Mouse (Mus musculus) E14TG2a.4 (cell line): ENCODE data around the gene Esp6.
"Not testable (repeated sequence)": the region's sequence is repeated elsewhere in the genome, so short reads cannot be mapped to it uniquely, and the experiment has no call there.

Experiments used
- CTCF ChIP-seq: conservative IDR thresholded peaks from 2 replicates; pipeline ENCODE4 v1.5.1; 2014; ENCODE audit warnings: low read length
- NANOG ChIP-seq: IDR thresholded peaks from 2 replicates; pipeline ENCODE4 v1.6.1; 2014; ENCODE audit warnings: borderline replicate concordance, low read length, mixed read lengths
- POU5F1 ChIP-seq: IDR thresholded peaks from 2 replicates; pipeline ENCODE4 v1.6.1; 2014; ENCODE audit warnings: low read length, borderline replicate concordance

GRCm38 (mm10) chr17:40547005-40547404 lies 14.3 kb upstream of the Esp6 start:
- TF ChIP-seq CTCF, NANOG, POU5F1: not testable (repeated sequence)
